Mouse (Mus musculus): ENCODE results near the gene Rere.

Rere gene

DNA sequence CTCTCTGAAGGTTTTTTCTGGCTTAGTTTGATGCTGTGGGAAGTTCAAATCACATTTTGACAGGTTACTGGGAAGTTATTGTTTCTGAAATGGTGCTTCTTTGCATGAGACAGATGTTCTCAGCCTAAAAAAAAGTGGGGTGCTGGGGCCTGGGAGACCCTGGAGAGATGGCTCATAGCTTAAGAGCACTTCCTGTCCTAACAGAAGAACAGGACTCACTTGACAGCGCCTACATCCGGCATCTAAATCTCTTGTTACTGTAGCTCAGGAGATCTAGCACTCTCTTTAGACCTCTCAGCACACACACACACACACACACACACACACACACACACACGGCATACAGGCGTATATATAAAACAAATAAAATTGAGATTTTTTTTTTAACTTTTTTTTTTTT is 291.5 kb downstream of the Rere start:
- no peak for DNase-seq (ENCODE audit: extremely low read depth, low read depth)

- no peak for DNase-seq (ENCODE audit: extremely low read depth, low read depth)
Observed at GRCm38 (mm10) chr4:150575363-150576092, 294.1 kb downstream of the Rere start.

DNA sequence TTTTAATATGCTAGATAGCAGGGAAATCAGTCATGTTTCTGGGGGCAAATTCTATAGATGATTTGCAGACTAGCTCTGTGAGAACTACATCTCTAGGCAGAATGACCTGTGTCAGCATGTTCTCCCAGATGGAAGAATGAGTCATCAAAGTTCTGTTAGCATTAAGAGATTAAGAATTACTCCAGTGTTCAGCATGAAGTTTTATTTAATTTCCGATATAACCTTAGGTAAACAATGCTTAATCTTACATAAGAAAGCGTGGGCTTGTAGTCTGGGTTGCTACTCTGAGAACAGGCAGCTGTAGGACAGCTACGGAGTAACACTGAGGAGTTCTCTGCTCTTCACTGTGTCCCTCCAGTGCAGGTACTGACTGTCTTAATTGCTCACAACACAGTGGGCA is 294.9 kb downstream of the Rere start:
- DNase-seq (ENCODE audit: extremely low read depth, low read depth): no peak

- DNase-seq (ENCODE audit: extremely low read depth, low read depth): no peak
Observed at GRCm38 (mm10) chr4:150578021-150578420, 296.6 kb downstream of the Rere start.

GRCm38 (mm10) chr4:150581931-150582723 is 300.7 kb downstream of the Rere start:
- no peak for DNase-seq (ENCODE audit: extremely low read depth, low read depth)

GRCm38 (mm10) chr4:150582966-150583776 is 301.7 kb downstream of the Rere start:
- no peak for DNase-seq (ENCODE audit: extremely low read depth, low read depth)

GRCm38 (mm10) chr4:150583777-150584135 is 302.3 kb downstream of the Rere start:
- DNase-seq (ENCODE audit: extremely low read depth, low read depth): no peak

- DNase-seq (ENCODE audit: extremely low read depth, low read depth): no peak
Observed at GRCm38 (mm10) chr4:150585800-150586199, 304.4 kb downstream of the Rere start.

DNA sequence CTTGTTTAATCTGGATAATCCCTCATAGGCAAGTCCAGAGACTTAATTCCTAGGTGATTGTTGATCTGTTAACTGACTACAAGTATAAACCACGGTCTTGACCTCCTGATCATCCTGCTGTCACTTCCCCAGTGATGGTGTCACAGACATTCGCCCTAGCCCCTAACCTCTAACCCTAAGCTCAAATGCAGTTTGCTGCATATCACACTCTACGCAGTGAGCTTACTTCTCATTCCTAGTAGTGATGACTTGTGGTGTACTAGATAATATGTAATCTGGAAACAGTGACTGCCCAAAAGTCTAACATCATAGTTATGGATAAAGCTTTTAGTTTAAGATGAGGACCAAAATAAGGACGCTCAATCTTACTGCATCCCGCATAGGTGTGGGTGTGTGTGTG is 304.8 kb downstream of the Rere start:
- no peak for DNase-seq (ENCODE audit: extremely low read depth, low read depth)

- DNase-seq (ENCODE audit: extremely low read depth, low read depth): no peak
Observed at GRCm38 (mm10) chr4:150587597-150588299, 306.3 kb downstream of the Rere start.

DNA sequence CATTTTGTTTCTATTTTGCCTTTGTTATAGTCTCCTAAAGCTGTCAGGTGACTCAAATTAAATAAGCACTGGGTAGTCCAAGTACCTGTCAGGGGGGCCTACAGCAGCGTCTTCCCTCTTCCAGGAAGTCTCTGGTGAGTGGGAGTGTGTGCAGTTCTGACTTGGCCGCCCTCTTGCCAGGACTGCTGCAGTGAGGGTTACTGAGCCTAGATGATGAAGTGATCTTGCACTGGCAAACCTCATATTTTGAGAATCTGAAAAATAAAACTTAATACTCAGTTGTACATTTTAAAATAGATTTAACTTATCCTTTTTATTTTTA is 306.8 kb downstream of the Rere start:
- no peak for DNase-seq (ENCODE audit: extremely low read depth, low read depth)

- no peak for DNase-seq (ENCODE audit: extremely low read depth, low read depth)
Observed at GRCm38 (mm10) chr4:150590621-150591282, 309.3 kb downstream of the Rere start.

GRCm38 (mm10) chr4:150591602-150592001 is 310.2 kb downstream of the Rere start:
- DNase-seq (ENCODE audit: extremely low read depth, low read depth): no peak

GRCm38 (mm10) chr4:150592087-150592486 is 310.6 kb downstream of the Rere start:
- no peak for DNase-seq (ENCODE audit: extremely low read depth, low read depth)

- DNase-seq (ENCODE audit: extremely low read depth, low read depth): no peak
Observed at GRCm38 (mm10) chr4:150593473-150594217, 312.2 kb downstream of the Rere start.

GRCm38 (mm10) chr4:150594298-150594829 is 312.9 kb downstream of the Rere start:
- DNase-seq (ENCODE audit: extremely low read depth, low read depth): no peak

DNA sequence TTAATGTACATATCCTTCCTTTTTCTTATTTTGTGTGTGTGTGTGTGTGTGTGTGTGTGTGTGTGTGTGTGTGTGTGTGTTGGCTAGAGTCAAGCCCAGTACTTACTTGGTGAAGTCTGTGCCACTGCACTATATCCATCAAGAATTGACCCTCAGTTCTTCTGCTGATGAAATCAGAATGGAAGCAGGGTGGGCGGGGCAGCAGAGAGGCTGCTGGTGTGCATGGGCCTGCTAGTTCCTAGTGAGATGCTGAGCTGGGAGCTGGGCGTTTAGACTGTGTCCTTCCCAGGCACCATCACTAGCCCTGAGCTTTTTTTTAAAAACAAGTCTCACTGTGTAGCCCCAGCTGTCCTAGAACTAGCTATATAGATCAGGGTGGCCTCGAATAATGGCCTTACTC is 313.6 kb downstream of the Rere start:
- no peak for DNase-seq (ENCODE audit: extremely low read depth, low read depth)

DNA sequence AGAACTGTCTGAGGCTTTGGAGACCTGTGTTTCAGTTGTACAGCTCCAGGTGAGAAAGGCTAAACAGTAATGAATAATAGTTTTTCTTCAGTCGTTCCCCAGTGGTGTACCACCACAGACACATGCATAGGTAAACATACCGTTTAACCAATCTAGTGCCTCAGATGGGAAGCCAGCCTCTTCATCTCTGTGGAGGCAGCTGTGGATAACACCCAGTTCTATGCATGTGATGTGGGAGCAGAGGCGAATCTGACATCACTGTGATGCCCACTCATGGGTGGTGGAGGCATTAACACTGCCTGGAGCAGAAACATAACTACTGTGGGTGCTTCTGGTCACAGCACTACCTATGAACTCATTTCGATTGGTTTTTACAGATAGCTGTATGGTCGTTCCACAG is 314.5 kb downstream of the Rere start:
- no peak for DNase-seq (ENCODE audit: extremely low read depth, low read depth)

DNA sequence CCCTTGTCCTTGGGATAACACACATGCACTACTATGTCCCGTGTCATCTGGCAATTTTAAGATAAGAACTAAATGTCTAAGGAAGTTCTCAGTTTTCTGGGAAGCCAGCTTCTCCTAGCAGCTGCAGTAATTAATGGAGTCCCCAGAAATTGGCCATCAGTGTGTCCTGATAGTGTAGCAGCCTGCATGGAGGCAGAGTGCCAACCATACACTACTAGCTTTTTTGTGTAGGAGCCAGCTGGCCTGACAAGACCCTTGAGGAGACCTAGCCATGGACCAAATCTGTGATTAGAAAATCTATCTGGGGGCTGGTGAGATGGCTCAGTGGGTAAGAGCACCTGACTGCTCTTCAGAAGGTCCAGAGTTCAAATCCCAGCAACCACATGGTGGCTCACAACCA is 317.2 kb downstream of the Rere start:
- no peak for DNase-seq (ENCODE audit: extremely low read depth, low read depth)
